Mouse (Mus musculus) stomach, postnatal 0 days (tissue): Measurements from ENCODE around the gene Fbxo39.

Experiments used
- CTCF ChIP-seq: IDR thresholded peaks from 2 replicates; pipeline ENCODE4 v1.5.1; 2016; ENCODE audit warnings: antibody characterized with exemption, low read depth, mild to moderate bottlenecking, moderate library complexity
- EP300 ChIP-seq: optimal IDR thresholded peaks from 2 replicates; pipeline ENCODE3; 2016; ENCODE audit warnings: antibody characterized with exemption

DNA sequence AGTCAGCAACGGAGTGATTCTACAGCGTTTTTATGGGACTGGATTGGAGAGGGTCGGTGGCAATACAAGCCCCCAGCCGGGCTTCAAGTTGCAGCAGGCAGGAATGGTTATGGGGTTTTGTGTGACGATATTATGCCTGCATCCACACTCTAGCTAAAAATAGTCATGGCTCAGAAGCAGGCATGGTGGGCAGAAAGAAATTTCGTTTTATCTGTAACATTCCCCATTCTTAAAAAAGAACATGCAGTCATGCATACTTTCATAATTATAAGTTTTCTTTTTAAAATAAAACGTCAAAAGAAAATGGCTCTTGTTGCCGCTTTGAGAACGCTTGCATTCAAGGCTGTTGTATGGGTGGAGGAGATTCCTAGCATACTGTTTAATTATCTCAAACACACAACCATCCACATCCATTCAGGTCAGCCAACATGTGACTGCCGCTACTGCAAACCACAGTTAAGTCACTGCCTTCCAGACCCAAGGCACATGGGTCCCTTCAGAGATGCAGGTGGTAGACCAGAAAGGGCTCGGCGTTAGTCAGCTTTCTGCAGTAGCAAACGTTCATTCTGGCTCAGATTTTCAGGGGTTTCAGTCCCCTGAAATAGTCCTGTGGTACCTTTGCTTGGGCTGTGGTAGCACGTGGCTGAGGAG, 29.6 kb upstream of the Fbxo39 start:
- no peak for TF ChIP-seq CTCF
- TF ChIP-seq EP300: no peak
